Comparison of ENCODE assay signal across 22 mouse cellular contexts in the genomic region with DNA sequence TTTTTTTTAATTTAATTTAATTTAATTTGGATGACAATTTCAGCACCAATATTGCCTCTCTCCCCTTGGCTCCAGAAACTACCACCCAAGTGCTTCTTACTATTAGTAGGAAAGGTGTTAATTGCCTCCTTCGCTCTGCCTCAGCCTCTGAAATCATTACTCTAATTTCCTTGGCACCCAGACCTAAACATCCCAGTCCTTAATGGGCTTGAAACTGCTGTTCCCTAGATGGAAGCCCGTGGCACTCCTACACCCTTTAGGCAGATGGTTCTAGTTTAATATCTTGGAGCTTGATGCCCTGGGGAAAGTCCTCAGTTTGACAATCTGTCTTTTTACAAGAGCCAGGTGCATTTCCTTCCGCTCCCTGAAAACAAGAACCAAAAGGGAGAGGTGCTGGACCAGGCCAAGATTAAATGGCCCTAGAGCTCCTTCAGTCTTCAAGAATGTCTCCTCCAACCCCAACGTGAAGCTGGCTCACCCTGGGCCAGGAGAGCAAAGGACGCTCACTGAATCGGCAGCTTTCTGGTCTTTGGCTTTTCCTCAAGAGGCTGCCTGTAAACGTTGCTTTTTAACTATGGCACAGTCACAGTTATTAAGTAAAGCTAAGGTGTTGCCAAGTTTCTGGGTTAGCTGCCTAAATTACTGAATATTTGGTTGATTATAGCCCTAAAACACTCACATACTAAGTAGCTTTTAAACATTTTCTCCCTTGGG.
DNase-seq lines count a peak whose midpoint lies in the region; ATAC-seq and TF ChIP-seq lines count a peak whose summit lies in the region.
"Had no signal": no experiment of that assay in that cellular context is flagged by ENCODE, and none has a peak within 500 bp of the region (broad histone marks: within the 10 kb centered on the region; RNA-seq: fewer than 3 reads in every experiment).

No protein-coding gene starts in this region.

- H3K27ac ChIP-seq in kidney, adult 2 months (ENCODE audit: insufficient read depth, low read depth, low read length): no peak overlapping the region
- no peak overlapping the region for H3K27ac ChIP-seq in kidney, embryonic 15.5 days
- H3K27ac ChIP-seq: heart, adult 2 months; heart, embryonic 15.5 days; hindbrain, embryonic 10.5 days; kidney, postnatal 0 days; stomach, postnatal 0 days had no signal

- H3K4me2 ChIP-seq in kidney, embryonic 15.5 days: no peak overlapping the region
- H3K4me2 ChIP-seq: heart, embryonic 15.5 days; liver, embryonic 11.5 days had no signal

- WGBS in kidney, adult 2 months: 44% methylated on average over 7 of the region's 7 CpGs
- WGBS in kidney, embryonic 15.5 days: 52% methylated on average over 7 of the region's 7 CpGs

- no peaks in the 10 kb centered on the region for H3K27me3 ChIP-seq in kidney, adult 2 months (replicated peaks; ENCODE audit: control insufficient read depth, insufficient read depth, low read length)
- H3K27me3 ChIP-seq in kidney, embryonic 15.5 days: 0 out of 2 replicates have a peak, but pooled peaks cover 4% of the 10 kb centered on the region
- H3K27me3 ChIP-seq: heart, embryonic 15.5 days had no signal

- DNase-seq in cerebellum, postnatal 10 days: peak; percentile 9 to 26
- peak; percentile 70 for DNase-seq in kidney, adult 2 months
- DNase-seq in brain, embryonic 14.5 days (ENCODE audit: low read depth): peak; percentile 91
- peak; percentile 22 for DNase-seq in hindlimb bud, embryonic 11.5 days (ENCODE audit: extremely low spot score, low read depth, low spot score)
- DNase-seq in right cerebral cortex, adult 18-20 months: no peak
- no peak for DNase-seq in heart, postnatal 36 days
- DNase-seq: cerebellum, adult 11-12 months; cerebellum, postnatal 25 days; gastrocnemius, postnatal 10 days; heart, adult 2 months; lung, adult 18-20 months; lung, postnatal 14 days; right cerebral cortex, postnatal 4 days had no signal

- H3K4me3 ChIP-seq in kidney, adult 2 months (ENCODE audit: insufficient read depth, low read depth, low read length): no peak overlapping the region
- H3K4me3 ChIP-seq in kidney, embryonic 15.5 days (replicated peaks): no peak overlapping the region
- H3K4me3 ChIP-seq: heart, adult 2 months; heart, embryonic 15.5 days; hindbrain, embryonic 10.5 days had no signal

- TF ChIP-seq POLR2A in kidney, adult 2 months (IDR thresholded peaks at IDR 0.05; ENCODE audit: low read depth, low read length): no peak
- TF ChIP-seq POLR2A in brain, embryonic 14.5 days (IDR thresholded peaks at IDR 0.05; ENCODE audit: borderline replicate concordance, extremely low read depth, insufficient read depth, insufficient read length, poor library complexity, severe bottlenecking): no peak

- no peaks in the 10 kb centered on the region for H3K36me3 ChIP-seq in kidney, adult 2 months (ENCODE audit: control insufficient read depth, insufficient read depth, low read length)
- no peaks in the 10 kb centered on the region for H3K36me3 ChIP-seq in kidney, embryonic 15.5 days
- H3K36me3 ChIP-seq: G1E; heart, embryonic 15.5 days; hindbrain, embryonic 10.5 days had no signal

- intact Hi-C loops in heart, postnatal 36 days (cut with DNase I): no loop called here

- TF ChIP-seq CTCF in kidney, adult 2 months (conservative IDR thresholded peaks at IDR 0.05; ENCODE audit: insufficient read depth, insufficient read length, low read depth, low read length): no peak
- TF ChIP-seq CTCF in brain, embryonic 14.5 days (IDR thresholded peaks at IDR 0.05; ENCODE audit: borderline replicate concordance, extremely low read depth, insufficient read depth, insufficient read length): no peak

- no peak overlapping the region for H3K9ac ChIP-seq in kidney, embryonic 15.5 days
- H3K9ac ChIP-seq: heart, embryonic 15.5 days had no signal

- H3K9me3 ChIP-seq in kidney, embryonic 15.5 days (replicated peaks): no peaks in the 10 kb centered on the region
- H3K9me3 ChIP-seq: heart, embryonic 15.5 days; hindbrain, embryonic 10.5 days had no signal

- ATAC-seq in cerebellum, adult (ENCODE audit: insufficient number of reproducible peaks, low FRiP score, low TSS enrichment): no peak
- ATAC-seq in kidney, embryonic 15.5 days (replicated peaks; ENCODE audit: low FRiP score): no peak
- ATAC-seq: midbrain, embryonic 16.5 days had no signal

- no peaks in the 10 kb centered on the region for H3K4me1 ChIP-seq in kidney, adult 2 months (ENCODE audit: control insufficient read depth, insufficient read depth, low read length)
- no peaks in the 10 kb centered on the region for H3K4me1 ChIP-seq in kidney, embryonic 15.5 days
- H3K4me1 ChIP-seq: heart, embryonic 15.5 days; hindbrain, embryonic 10.5 days had no signal

Comparison
In these comparisons a context has a peak if more than half of its experiments do, and no peak if none do; other contexts are left out.
1. DNase-seq: peak in cerebellum, postnatal 10 days (2 of 2), kidney, adult 2 months (single experiment), brain, embryonic 14.5 days (single experiment) and hindlimb bud, embryonic 11.5 days (single experiment); none in right cerebral cortex, adult 18-20 months (single experiment) and heart, postnatal 36 days (0 of 2).